Mouse (Mus musculus) adrenal gland, adult 2 months (tissue): Measurements from ENCODE around the gene Il27ra. TPM values are rescaled to one million over a fixed set of nuclear protein-coding genes. Genes with fewer than 3 reads are reported as not detected.
"Not testable (repeated sequence)": the region's sequence is repeated elsewhere in the genome, so short reads cannot be mapped to it uniquely, and the experiment has no call there.

Source experiments
- DNase-seq: peaks from one replicate; pipeline ENCODE4 v3.0.0; 2021
- polyA plus RNA-seq: library from polyadenylated mRNA; depleted of rRNA; stranded (reverse); fragments of >200 nt; gene quantifications from 2 replicates; pipeline ENCODE4 v1.2.3, GENCODE M21; 2012
- total RNA-seq, 2 experiments: library from RNA; stranded (reverse); gene quantifications; 2 replicates each; pipeline ENCODE4 v1.2.3; 2021

Il27ra gene
- total and polyA plus RNA-seq, 3 experiments: 2.0 to 2.5 (median 2.0) TPM

DNA sequence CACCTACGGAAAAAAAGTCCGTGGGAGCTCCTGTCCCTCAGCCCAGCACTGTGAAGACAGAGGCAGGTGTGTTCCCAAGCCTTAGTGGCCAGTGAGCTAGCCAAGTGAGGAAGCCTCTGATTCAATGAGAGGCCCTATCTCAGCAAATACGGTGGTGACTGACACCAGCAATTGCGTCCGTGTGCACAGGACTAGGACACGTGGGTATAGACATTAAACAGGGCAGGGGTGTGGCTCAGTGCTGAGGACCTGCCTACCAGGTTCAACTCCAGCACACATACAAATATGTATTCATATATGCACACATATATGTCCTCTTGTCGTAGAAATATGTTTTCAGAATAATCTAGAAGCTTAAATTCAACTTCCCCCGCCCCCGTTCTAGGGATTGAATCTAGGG is 22.7 kb downstream of the Il27ra start:
- DNase-seq: no peak

GRCm38 (mm10) chr8:84015833-84016232 is 26.6 kb downstream of the Il27ra start:
- no peak for DNase-seq

GRCm38 (mm10) chr8:84012499-84013165 is 29.8 kb downstream of the Il27ra start:
- no peak for DNase-seq

DNA sequence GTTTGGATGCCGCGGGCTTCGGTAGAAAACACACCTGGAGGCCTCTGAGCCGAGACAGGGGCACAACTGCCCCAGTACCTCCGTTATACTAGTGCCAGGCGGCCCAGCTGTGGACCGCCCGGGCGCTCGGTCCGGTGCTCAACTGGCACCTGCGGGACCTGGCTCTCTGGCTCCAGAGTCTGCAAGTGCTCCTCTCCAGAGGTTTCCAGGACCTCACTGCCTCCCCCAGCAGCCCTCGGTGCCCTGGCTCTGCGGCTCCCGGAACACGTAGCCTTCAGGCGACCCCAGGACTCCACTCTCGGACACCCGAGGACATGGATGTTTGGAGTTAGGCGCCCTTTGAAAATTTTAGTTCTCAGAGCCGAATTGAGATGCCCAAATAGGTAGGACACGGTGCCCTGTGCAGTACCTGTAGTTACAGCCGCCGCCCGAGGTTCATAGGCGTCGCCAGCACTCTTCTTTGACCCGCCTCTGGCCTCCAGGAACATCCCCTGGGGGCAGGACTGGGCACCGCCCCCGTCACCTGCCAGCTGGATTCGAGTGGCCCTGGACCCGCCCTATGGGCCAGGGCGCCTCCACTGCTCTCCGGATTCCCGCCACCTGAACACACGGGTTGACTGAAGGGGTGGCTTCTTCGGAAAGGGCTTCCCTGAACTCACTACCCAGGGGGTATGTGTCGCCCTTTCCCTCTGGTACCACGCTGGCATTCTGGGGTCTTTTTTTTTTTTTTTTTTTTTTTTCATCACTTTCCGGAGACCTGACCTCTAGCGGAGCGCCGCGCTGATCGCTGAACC is 30.5 kb downstream of the Il27ra start, which contains the start of gene 2210011C24Rik:
2210011C24Rik (minus strand) TSS at position 467 of the 794 bp plus-strand sequence.
- DNase-seq: no peak

GRCm38 (mm10) chr8:84010625-84011611 is 31.5 kb downstream of the Il27ra start:
- peak; percentile 88 for DNase-seq

GRCm38 (mm10) chr8:84009876-84010275 is 32.5 kb downstream of the Il27ra start:
- peak; percentile 91 for DNase-seq

DNA sequence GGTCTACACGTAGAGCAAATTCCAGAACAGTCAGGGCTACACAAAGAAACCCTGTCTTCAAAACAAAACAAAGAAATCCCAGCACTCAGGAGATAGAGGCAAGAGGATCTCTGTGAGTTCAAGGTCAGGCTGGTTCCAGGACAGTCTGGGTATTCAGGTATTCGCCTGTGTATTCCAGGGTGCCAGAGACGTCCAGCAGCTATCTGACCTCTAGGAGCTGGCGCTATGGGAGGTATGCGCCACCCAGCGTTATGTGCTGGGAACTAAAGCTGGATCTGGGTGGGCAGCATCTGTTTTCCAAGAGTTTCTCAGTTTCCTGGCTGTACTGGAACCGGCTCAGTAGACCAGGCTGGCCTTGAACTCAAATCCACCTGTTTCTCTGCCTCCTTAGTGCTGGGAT is 34.0 kb downstream of the Il27ra start:
- DNase-seq: no peak

- not testable (repeated sequence) for DNase-seq
Measured at GRCm38 (mm10) chr8:84005502-84005901, 36.9 kb downstream of the Il27ra start.

- peak; percentile 97 for DNase-seq
Measured at GRCm38 (mm10) chr8:84004533-84005201, 37.7 kb downstream of the Il27ra start.

DNA sequence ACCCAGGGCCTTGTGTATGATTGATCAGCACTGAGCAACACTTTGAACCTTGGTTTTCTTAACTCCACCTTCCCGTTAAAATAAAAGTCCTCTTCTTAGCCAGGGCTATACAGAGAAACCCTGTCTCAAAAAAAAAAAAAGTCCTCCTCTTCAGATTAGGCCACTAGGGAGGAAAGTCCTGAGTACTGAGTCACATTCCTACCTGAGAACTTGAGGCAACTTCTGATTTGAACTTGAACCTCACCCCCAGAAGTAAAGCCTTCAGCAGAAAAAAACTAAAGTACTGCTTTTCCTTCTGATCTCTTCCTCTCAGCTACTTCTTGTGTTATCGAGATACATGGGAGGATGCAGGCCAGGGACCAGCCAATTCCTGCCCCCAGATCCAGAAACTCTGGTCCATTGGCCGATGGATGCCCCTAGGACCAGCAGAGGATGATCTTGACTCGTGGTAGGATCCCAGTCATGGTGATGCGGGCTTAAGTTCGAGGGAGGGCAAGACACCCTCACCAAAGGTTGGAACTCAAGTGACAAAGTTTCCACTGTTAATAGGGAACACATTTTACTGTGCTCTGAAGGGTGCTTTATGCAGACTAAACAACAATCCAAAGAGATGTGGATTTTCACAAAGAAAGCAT is 38.7 kb downstream of the Il27ra start:
- no peak for DNase-seq

DNA sequence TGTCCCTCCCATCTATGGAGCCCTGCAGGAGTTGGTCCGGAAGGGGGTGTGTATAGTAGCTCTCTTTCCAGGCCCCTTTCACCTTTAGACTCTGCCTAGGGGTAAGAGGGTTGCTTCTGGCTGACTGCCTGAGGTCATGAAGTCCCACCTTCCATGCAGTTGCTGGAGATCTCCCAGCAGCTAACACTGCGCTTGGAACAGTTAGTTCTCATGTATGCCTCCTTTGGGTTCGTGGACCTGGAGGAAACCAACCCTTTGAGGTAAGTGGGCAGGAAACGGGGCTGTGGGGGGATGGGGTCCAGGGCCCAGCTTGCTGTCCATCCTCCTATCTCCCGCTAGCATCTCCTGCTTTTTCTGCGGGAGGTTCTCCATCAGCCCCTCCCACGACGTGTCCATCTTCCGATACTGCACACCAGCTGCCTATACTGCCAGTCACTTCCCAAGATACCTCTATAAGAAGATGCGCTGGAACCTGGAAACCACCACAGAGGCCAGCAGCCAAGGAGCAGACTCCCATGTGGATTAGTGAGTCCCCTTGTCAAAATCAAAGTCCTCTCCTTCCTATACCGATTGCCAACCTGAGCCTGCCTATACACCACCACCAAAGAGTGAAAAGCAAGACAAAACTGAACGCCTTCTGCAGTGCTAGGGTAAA is 39.3 kb downstream of the Il27ra start:
- no peak for DNase-seq

DNA sequence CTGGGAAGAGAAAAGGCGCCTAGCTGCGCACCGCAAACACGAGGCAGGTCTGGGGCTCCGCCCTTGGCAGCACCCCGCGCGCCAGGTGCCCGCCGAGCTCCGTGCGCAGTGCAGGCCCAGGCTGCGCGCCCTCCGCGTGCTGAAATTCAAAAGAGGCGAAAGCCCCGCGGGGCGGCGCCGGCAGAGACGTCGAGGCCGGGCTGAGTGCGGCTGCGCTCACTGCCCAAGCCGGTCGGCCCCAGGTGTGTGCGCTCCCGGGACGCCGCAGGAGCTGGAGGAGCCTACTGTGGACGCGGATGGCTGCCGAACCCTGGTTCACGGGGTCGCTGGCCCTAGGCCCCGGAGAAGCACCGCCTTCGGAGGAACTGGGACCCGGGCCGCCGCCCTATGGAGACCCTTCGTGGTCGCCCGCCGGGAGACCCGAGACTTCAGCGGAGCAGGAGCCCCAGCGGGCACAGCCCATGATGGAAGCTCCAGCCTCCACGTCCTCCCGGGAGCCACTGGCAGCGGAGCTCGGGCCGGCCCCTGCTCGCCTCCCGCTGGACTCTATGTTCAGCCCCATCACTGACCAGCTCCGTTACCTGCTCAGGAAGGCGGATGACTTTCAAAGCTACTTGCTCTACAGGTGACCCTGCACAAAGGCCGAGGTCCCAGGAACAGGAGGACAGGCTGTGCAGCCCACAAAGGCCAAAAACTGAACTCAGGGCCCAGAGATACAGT is 40.9 kb downstream of the Il27ra start, which contains the start of gene 1700067K01Rik:
1700067K01Rik (plus strand) TSS at position 222 of the 720 bp plus-strand sequence.
- no peak for DNase-seq

DNA sequence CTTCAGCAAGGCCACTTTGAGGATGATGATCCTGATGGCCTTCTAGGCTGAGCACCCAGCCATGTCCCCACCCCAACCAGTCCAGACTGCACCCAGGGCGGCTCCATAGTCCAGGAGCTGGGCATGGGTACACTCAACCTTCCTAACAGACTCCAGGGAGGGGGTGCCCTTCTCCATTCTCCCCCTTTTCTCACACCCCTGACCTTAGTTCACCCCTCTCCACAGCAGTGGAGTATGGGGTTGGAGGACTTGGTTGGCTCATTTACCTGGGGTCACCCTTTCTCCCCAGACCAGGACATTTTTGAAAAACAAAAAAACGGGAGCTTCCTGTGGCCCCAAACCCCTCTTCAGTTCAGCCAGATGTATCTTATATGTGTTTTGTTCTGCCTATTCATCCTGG is 42.6 kb downstream of the Il27ra start:
- no peak for DNase-seq

DNA sequence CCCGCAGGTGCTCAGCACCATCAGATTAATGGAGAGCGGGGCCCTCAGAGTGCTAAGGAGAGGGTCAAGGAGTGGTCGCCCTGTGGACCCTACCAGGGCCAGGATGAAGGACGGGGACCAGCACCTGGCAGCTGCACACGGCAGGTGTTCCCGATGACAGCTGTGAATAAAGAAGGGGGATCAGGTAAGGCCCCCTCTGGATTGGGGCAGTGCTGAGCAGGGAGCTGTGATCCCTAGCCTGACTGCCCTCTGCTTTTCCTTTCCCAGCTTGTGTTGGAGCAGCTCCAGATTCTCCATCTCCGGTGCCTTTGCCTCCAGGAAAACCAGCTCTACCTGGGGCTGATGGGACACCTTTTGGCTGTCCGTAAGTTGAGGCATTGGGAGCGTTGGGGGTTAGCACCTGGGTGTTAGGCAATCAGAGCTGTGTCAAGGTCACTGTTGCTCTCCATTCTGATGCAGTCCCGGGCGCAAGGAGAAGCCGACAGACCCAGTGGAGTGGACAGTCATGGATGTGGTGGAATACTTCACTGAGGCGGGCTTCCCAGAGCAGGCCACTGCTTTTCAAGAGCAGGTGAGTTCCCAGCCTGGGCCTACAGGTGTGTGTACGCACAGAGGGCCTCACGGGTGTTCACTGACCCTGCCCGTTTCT is 43.2 kb downstream of the Il27ra start:
- DNase-seq: no peak

GRCm38 (mm10) chr8:83998231-83999056 is 43.9 kb downstream of the Il27ra start:
- peak; percentile 72 for DNase-seq

DNA sequence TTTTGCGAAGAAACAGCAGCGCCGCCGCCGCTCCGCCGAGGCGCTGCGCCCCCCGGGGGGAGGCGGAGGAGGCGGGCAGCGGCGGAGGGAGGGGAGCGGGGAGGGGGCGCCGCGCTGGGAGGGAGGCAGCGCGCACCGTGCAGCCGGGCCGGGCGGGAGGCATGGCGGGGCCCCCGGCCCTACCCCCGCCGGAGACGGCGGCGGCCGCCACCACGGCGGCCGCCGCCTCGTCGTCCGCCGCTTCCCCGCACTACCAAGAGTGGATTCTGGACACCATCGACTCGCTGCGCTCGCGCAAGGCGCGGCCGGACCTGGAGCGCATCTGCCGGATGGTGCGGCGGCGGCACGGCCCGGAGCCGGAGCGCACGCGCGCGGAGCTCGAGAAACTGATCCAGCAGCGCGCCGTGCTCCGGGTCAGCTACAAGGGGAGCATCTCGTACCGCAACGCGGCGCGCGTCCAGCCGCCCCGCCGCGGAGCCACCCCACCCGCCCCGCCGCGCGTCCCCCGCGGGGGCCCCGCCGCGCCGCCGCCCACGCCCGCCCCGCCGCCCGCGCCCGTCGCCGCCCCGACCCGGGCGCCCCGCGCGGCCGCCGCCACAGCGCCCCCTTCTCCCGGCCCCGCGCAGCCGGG is 44.8 kb downstream of the Il27ra start, which contains the start of gene Samd1:
Samd1 (plus strand) TSS at position 162 of the 631 bp plus-strand sequence.
- DNase-seq: peak; percentile 70
